Mouse (Mus musculus) CH12.LX (cell line): ENCODE results near the gene Hhipl1.

Experiments
- CHD2 ChIP-seq: IDR thresholded peaks from 2 replicates; pipeline ENCODE4 v1.6.1; 2011; ENCODE audit warnings: low read length, improper control_type of control experiment
- GABPA ChIP-seq: IDR thresholded peaks from 2 replicates; pipeline ENCODE4 v1.6.1; 2012; ENCODE audit warnings: low read depth, low read length, improper control_type of control experiment, inconsistent platforms; ENCODE audit not compliant: insufficient replicate concordance
- POLR2A ChIP-seq: IDR thresholded peaks from 2 replicates; pipeline ENCODE4 v1.6.1; 2011; ENCODE audit warnings: low read depth, mild to moderate bottlenecking, improper control_type of control experiment, low read length

DNA sequence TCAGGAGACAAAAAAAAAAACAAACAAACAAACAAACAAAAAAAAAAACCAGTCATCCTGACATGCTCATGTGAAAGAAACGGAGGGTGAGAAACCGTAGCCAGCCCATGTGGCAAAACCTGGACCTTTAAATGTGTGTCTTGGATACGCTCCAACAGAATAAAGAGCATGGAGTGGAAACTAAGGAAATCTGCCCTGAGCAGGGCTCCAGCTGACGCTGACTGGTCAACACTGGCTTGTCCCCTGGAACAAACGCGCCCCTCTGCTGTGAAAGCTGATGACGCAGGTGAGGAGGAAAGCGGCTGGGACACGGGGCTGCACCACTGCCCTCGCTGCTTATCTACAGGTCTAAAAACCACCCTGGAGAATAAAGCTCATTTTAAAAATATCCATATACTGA, 49.3 kb upstream of the Hhipl1 start:
- TF ChIP-seq POLR2A (no peak), CHD2 (no peak), GABPA (no peak)
